Mouse (Mus musculus): ENCODE data around the gene Tmsb10.

GRCm38 (mm10) chr6:72954786-72955185 is 3.8 kb downstream of the Tmsb10 start:
- TF ChIP-seq CTCF (IDR thresholded peaks at IDR 0.05) (no peak), EP300 (IDR thresholded peaks at IDR 0.05; ENCODE audit: insufficient read depth, low read depth, low read length) (no peak)

All from heart, adult 2 months (tissue).